Mouse (Mus musculus) adrenal gland, postnatal 36 days (tissue): ENCODE data around the gene Ap5s1. TPM values are rescaled to one million over a fixed set of nuclear protein-coding genes. Genes with fewer than 3 reads are reported as not detected.
A peak's percentile ranks its signal among the peaks of the same experiment; 100 is the strongest.

Source experiments
- DNase-seq, 2 experiments: peaks; one replicate each; pipeline ENCODE4 v3.0.0; 2021; ENCODE audit warnings: mixed read lengths in 1 of 2
- long read RNA-seq, 2 experiments: library from polyadenylated mRNA; stranded (forward); transcript quantifications; one replicate each; pipeline ENCODE4 v2.0.0; 2021; ENCODE audit warnings: borderline sequencing depth in 2 of 2
- total RNA-seq, 2 experiments: library from RNA; stranded (reverse); gene quantifications; 2 replicates each; pipeline ENCODE4 v1.2.3; 2021

Ap5s1 gene
- total RNA-seq, result 10 to 100 TPM; 14.0 to 21.1 TPM
- long read RNA-seq, experiment 1, transcript Ap5s1-205 (2 exons, 868 nt), result minor isoform, 9 of 32 reads
- long read RNA-seq, experiment 1, transcript Ap5s1-203 (3 exons, 1,521 nt), result major isoform, 17 of 32 reads
- long read RNA-seq, experiment 1, partial matches to known transcripts, result 2 of 32 reads
- long read RNA-seq, experiment 1, other reads (novel, unspliced or antisense), result 2 of 32 reads
- long read RNA-seq, experiment 2, partial matches to known transcripts, result 1 of 11 reads
- long read RNA-seq, experiment 2, other reads (novel, unspliced or antisense), result 3 of 11 reads

DNA sequence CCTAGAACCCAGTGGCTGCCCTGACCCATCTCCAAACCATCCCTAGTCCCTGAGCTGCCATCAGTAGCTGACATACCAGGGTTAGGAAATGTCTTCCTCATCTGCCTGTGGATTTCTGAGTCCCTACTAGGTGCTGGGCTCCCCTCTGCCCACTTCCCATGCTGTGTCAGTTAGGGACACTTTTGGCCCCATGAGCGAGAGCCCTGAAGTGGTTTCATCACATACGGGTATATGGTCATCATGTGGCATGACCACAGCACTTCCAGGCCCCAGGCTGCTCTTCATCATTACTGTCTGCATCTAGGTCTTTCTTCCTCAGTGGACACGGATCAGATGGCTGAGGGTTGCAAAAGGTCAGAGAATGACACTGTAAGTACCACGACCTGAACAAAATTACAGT, at the start of gene Ap5s1:
TSS of gene Ap5s1 (plus strand) at position 301 of the 400 bp plus-strand sequence.
- DNase-seq, result no peak

GRCm38 (mm10) chr2:131159491-131159910, 47.4 kb upstream of the Ap5s1 start:
- DNase-seq, result peak; percentile 47 to 49

DNA sequence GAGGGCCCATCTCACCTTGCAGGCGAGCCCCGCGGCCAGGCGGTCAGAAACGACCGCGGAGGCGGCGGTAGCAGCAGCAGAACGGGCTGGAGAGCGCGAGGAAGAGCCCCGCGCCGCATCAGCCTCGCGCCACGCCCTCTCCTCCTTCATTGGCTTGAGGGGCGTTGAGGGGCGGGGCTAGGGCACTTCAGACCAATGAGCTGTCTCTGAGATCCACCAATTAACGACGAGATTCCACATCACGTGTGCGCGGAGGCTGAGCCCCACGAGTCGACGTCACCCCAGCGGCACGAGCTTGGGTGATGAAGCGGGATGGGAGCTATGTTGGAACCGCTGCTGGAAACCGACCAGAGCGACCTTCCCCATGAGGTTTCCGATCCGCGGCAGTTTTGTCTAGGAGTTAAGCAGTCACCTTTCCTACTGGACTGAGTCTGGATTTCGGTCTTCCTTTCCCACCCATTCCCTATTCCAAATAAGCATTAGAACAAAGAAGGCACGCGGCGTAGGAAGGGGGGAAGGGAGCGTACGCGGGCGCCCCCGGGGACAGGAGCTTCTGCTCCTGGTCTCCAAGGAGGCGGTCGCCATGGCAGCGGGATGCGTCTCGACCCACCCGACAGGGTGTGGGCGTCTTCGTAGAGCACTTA, 46.8 kb upstream of the Ap5s1 start, which contains the start of gene 1700037H04Rik:
TSS of gene 1700037H04Rik (minus strand) at position 144 of the 644 bp plus-strand sequence.
- peak; percentile 95 to 97 for DNase-seq

- peak in 1 of 2 experiments; percentile 47 for DNase-seq
Measured at GRCm38 (mm10) chr2:131160671-131161111, 46.2 kb upstream of the Ap5s1 start.

DNA sequence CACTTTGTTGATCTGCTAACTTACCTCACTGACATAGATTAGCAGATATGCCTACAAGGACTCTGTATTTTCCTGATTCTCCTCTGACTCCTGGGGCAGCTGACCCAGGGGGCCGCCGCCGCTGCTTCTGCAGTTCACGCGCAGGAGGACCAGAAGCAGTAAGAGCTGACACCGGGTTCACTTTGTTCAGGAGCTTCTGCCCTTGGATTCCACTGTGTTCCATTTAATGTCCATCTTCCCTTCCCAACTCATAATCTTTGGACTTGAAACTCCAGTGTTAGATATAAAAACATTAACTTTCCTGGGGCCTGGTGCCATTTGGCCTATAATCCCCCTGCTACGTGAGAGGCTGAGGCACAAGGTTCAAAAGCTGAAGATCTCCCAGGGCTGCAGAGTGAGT, 43.0 kb upstream of the Ap5s1 start:
- no peak for DNase-seq

GRCm38 (mm10) chr2:131166172-131166571, 40.7 kb upstream of the Ap5s1 start:
- no peak for DNase-seq

DNA sequence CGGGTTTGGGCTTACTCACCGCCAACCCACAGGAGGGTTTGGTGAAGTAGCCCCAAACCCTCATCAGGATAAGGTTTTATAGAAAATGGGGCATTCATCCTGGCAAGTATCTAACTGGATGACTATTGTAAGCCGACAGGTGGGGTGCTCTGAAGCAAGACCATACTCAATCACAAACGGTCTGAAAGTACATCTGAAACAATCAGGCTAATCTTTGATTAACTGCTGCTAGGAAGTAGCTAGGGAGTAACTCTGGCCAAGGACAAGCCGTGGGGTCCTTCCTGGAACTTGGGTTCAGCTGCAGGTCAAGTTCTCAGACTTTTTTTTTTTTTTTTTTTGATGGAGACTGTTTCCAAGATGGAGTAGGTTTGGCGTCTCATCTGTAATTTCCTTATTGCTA, 38.9 kb upstream of the Ap5s1 start:
- DNase-seq, result no peak

DNA sequence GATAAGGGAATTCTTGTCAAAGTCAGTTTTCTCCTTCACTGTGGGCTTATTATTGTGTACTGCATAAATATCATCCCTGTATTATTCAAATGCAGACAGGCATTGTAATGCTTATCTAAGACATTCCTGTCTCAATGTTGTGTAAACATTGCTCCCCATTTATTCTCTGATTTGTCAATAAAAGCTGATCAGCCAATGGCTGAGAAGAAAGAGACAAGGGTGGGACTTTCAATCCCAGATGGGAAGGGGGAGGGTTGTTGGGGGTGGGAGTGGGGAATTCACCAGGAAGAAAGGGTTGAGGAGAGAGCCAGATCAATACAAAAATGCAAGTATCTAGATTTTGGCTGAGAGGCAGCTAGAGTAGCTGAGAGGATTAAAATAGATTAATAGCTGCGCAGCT, 38.0 kb upstream of the Ap5s1 start:
- no peak for DNase-seq

GRCm38 (mm10) chr2:131170936-131171335, 35.9 kb upstream of the Ap5s1 start:
- DNase-seq, result no peak

DNA sequence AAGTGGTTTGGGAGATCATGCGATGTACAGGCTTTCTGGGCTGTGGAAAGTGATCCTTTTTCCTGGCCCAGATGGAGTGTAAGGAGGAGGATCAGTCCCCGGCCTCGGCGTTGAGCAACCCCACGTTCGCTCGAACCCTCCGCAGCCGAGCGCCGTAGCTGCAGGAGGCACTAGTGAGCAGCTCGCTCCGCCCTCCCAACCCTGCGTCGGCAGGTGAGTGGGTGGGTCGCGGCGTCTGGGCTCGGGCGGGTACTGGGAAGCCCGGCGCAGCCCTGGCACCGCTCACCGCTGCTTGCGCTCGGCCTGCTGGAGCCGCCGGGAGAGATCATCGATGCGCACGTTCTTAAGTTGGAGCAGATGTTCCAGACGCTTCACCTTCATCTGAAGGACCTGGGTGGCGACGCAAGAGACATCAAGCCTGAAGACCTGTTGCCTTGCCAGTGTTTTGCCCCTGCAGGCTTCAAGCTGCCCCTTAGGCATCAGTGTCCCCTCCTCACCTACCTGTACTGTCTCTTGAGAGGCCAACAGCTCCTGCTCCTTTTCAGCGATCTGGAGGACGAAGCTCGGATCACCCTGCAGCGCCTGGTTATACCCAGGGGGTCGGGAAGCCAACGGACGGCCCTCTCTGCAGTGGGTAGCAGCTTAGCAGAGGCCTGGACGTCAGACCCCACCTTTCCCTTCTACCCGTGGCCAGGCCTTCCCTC, 35.3 kb upstream of the Ap5s1 start:
- peak; percentile 85 to 87 for DNase-seq

DNA sequence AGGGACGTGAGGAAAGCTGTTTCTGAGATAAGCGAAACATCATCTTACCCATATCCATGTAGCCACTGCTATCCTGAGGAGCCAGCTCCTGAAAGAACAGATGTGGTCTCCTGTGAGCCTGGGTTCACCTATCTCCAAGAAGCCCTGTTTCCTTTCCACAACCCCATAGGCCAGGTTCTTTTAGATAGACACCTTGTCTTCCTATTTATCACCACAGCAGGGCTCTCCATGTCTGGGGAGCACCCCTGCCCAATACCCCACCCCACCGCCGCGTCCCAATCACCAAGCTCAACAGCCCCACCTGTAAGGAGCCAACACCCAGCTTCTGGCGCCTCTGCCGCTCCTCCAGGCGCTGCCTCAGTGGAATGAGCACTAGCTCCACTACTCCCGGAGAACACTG, 34.6 kb upstream of the Ap5s1 start:
- DNase-seq, result no peak

GRCm38 (mm10) chr2:131174700-131175099, 32.2 kb upstream of the Ap5s1 start:
- DNase-seq, result peak; percentile 62 to 73

GRCm38 (mm10) chr2:131175286-131175944, 31.5 kb upstream of the Ap5s1 start:
- no peak for DNase-seq

- DNase-seq, result no peak
Measured at GRCm38 (mm10) chr2:131175945-131176309, 31.0 kb upstream of the Ap5s1 start.

DNA sequence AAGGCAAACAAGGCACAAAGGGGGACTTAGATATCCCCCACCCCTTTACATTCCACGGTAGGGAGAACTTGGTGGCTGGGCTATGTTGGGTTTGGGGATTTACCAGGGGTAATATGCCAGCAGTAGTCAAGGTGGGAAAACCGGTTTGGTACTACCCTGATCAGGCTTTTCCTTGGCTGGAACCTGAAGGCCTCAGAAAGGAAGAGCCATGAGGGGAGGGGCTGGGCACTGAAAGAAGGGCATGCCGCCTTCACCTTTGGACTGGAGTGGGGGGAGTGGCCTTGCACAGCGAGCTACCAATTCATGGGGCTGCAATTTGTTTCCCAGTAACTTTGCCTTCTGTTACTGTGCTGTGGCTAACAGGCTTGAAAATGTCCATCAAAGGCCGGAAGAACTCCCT, 30.4 kb upstream of the Ap5s1 start:
- DNase-seq, result peak in 1 of 2 experiments; percentile 59

- no peak for DNase-seq
Measured at GRCm38 (mm10) chr2:131177932-131178331, 28.9 kb upstream of the Ap5s1 start.

DNA sequence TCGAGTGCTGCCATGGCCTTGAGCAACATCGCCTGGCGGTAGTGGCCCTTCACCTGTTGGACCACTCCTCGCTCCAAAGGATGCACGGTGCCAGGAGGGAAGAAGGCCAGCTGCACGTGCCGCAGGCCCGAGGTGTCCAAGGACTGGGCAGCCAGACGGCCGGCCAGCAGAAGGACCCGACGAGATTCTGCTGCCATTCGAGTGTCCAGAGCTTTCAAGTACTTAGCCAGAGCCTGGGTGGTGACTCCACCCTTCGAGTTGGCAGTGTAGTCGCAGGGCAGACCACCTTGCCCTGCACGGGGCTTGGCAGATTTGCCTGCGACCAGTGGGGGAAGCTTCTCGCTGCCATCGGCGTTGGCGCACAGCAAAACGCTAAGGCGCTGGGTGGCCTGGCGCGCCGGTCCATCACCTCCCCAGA, 28.0 kb upstream of the Ap5s1 start:
- peak in 1 of 2 experiments; percentile 44 for DNase-seq

- peak; percentile 61 to 72 for DNase-seq
Measured at GRCm38 (mm10) chr2:131179246-131179886, 27.5 kb upstream of the Ap5s1 start.

DNA sequence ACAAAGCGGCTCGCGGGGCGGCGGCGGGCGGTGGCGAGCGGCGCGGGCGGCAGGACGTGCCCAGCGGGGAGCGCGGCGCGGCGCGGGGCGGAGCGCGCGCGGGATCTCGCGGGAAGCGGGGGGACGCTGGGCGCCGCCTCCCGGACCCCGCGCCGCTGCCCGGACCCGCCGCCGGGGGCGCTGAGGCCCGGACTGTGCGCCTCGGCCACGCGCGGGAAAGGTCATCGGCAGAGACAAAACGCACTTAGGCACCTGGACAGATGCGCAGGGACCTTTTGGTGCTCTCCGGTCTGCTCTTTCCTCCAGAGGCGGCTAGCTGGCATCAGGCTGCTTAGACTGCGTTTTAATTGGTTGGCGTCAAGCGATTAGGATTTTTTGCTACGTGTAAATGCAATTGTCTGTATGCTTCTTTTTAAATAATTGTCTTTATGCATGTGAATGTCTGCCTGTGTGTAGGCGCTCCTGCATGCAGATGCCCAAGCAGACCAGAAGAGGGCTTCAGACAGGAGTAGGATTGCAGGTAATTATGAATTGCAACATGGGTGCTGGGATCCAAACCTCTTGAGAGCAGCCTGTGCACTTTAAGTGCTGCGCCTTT, 26.8 kb upstream of the Ap5s1 start, which contains the start of gene Cenpb:
TSS of gene Cenpb (minus strand) at position 78 of the 598 bp plus-strand sequence.
- DNase-seq, result peak; percentile 89 to 95

DNA sequence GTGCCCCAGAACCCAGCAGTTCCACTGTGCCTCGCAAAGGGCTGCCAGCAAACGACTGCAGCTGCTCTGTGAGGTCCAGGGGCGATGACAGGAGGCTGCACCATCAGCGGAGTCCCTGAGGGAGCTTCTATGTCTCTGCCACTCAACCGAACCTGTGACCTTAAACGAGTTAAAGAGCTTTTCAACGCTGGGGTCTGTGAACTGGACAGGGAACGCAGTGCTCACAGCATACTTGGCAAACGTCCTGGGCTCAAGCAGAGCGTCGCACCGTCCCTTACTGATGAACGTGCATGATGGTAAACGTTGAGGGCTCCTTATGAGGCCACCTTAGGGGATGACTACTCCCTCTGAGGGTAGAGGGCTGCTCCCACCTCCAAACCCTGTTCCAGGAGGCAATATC, 20.5 kb upstream of the Ap5s1 start:
- DNase-seq, result no peak
